Mouse (Mus musculus) cerebellum, adult 11-12 months (tissue): ENCODE measurements at regions not wholly inside any gene's neighbourhood (a gene's known extent, or its start where the extent isn't known, plus 50 kb on each side); places are given as distances from the start of the nearest gene placed in this dataset.
"Not testable (repeated sequence)": the region's sequence is repeated elsewhere in the genome, so short reads cannot be mapped to it uniquely, and the experiment has no call there.

ENCODE experiments used
- DNase-seq: peaks from one replicate; pipeline ENCODE4 v3.0.0; 2022

- no peak for DNase-seq
Observed at GRCm38 (mm10) chr3:137227122-137227838, 113.6 kb upstream of the Emcn start.

GRCm38 (mm10) chr3:137228416-137228815 is 112.5 kb upstream of the Emcn start:
- no peak for DNase-seq

- DNase-seq: no peak
Observed at GRCm38 (mm10) chr3:137242877-137243276, 98.0 kb upstream of the Emcn start.

GRCm38 (mm10) chr3:137263907-137264306 is 77.0 kb upstream of the Emcn start:
- no peak for DNase-seq

GRCm38 (mm10) chr3:137267752-137268151 is 73.1 kb upstream of the Emcn start:
- DNase-seq: peak; percentile 56

GRCm38 (mm10) chr3:137275444-137275843 is 65.4 kb upstream of the Emcn start:
- no peak for DNase-seq

- DNase-seq: no peak
Observed at GRCm38 (mm10) chr3:137279284-137279683, 61.6 kb upstream of the Emcn start.

GRCm38 (mm10) chr3:137281052-137281451 is 59.8 kb upstream of the Emcn start:
- DNase-seq: no peak

GRCm38 (mm10) chr3:137287558-137287957 is 53.3 kb upstream of the Emcn start:
- not testable (repeated sequence) for DNase-seq

- DNase-seq: no peak
Observed at GRCm38 (mm10) chr3:137288301-137288942, 52.4 kb upstream of the Emcn start.

- DNase-seq: no peak
Observed at GRCm38 (mm10) chr3:137288943-137289682, 51.8 kb upstream of the Emcn start.

- no peak for DNase-seq
Observed at GRCm38 (mm10) chr3:137289683-137289984, 51.2 kb upstream of the Emcn start.
